ENCODE assay signal across 9 mouse cellular contexts in the genomic region with DNA sequence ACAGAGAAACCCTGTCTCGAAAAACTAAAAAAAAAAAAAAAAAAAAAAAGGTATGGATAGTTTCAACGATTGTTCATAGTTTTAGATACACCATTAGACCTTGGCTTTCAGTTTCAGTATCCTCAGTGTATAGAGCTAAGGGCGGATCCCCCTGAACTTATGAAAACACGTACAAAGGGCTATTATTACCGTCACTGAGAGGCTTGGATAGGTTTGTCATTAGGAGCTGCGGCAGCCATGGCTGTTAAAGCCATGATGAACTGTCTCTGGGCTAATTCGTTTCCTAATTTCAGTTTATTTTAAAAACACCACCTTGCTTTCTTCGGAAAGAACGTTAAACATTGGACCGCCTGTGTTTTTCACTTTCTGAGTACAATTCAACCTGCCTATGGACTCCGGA. TPM values are rescaled to one million over a fixed set of nuclear protein-coding genes. Genes with fewer than 3 reads are reported as not detected.
DNase-seq lines count a peak whose midpoint lies in the region; ATAC-seq and TF ChIP-seq lines count a peak whose summit lies in the region.
"Had no signal": no experiment of that assay in that cellular context is flagged by ENCODE, and none has a peak within 500 bp of the region (broad histone marks: within the 10 kb centered on the region; RNA-seq: fewer than 3 reads in every experiment).

No protein-coding gene starts in this region.

- peaks cover 9% of the 10 kb centered on the region; the same call in 1 of the 2 replicates for H3K36me3 ChIP-seq in forebrain, postnatal 0 days (ENCODE audit: insufficient read depth)
- no peaks in the 10 kb centered on the region; the same call in 1 of the 2 replicates for H3K36me3 ChIP-seq in liver, embryonic 14.5 days (replicated peaks; ENCODE audit: control insufficient read depth, insufficient read depth, low read depth)

- no peak for TF ChIP-seq EP300 in liver, embryonic 14.5 days (IDR thresholded peaks at IDR 0.05; ENCODE audit: low read depth)

- peak overlapping the region; percentile 56 for H3K4me3 ChIP-seq in forebrain, postnatal 0 days (ENCODE audit: low read depth, low read length)
- peak overlapping the region; percentile 67 to 73 for H3K4me3 ChIP-seq in liver, embryonic 14.5 days (ENCODE audit: insufficient read depth in 1 of 2, low read depth in 2 of 2, low read length in 2 of 2)
- peak overlapping the region; percentile 86 for H3K4me3 ChIP-seq in olfactory bulb, adult 2 months (ENCODE audit: insufficient read depth, low read depth, low read length)

- H3K27ac ChIP-seq in forebrain, postnatal 0 days (ENCODE audit: low read depth, low read length) = peak overlapping the region; percentile 86
- peak overlapping the region; percentile 54 for H3K27ac ChIP-seq in liver, embryonic 14.5 days
- H3K27ac ChIP-seq in olfactory bulb, adult 2 months (ENCODE audit: insufficient read depth, low read depth, low read length) = peak overlapping the region; percentile 14

- WGBS in forebrain, postnatal 0 days = 20% methylated on average over 11 of the region's 11 CpGs
- 12% methylated on average over 11 of the region's 11 CpGs for WGBS in liver, embryonic 14.5 days (ENCODE audit: insufficient replicate concordance)
- 11% methylated on average over 11 of the region's 11 CpGs for WGBS in olfactory bulb, adult 2 months

- no peaks in the 10 kb centered on the region for H3K27me3 ChIP-seq in forebrain, postnatal 0 days (ENCODE audit: insufficient read depth, low read length)
- no peaks in the 10 kb centered on the region for H3K27me3 ChIP-seq in liver, embryonic 14.5 days (ENCODE audit: control insufficient read depth, insufficient read depth, low read length)
- H3K27me3 ChIP-seq: Patski had no signal

- peak overlapping the region; percentile 77 for H3K9ac ChIP-seq in forebrain, postnatal 0 days
- H3K9ac ChIP-seq in liver, embryonic 14.5 days (replicated peaks) = peak overlapping the region; percentile 64

- intact Hi-C loops in heart, postnatal 36 days (cut with DNase I) = loop anchor here (1.0 to 2.0 kb wide), 2 partner anchors 36 to 38 kb away; partner anchors contain the start of genes Trove2 and Uchl5

- no peak for TF ChIP-seq POLR2A in olfactory bulb, adult 2 months (IDR thresholded peaks at IDR 0.05; ENCODE audit: insufficient read depth, low read depth, low read length)

- no peaks in the 10 kb centered on the region for H3K9me3 ChIP-seq in forebrain, postnatal 0 days (ENCODE audit: low read length)
- no peaks in the 10 kb centered on the region for H3K9me3 ChIP-seq in liver, embryonic 14.5 days (ENCODE audit: control insufficient read depth, low read length)

- TF ChIP-seq CTCF in forebrain, postnatal 0 days (IDR thresholded peaks at IDR 0.05; ENCODE audit: low read depth) = no peak
- no peak for TF ChIP-seq CTCF in liver, embryonic 14.5 days (IDR thresholded peaks at IDR 0.05; ENCODE audit: low read depth)
- no peak for TF ChIP-seq CTCF in olfactory bulb, adult 2 months (IDR thresholded peaks at IDR 0.05; ENCODE audit: insufficient read depth, low read depth, low read length)

- ATAC-seq in forebrain, postnatal 0 days = no peak; the same call in 1 of the 2 replicates
- no peak for ATAC-seq in liver, embryonic 14.5 days (ENCODE audit: insufficient read depth)

- DNase-seq in heart, adult 11 months = peak; percentile 67
- no peak for DNase-seq in heart, postnatal 36 days
- peak; percentile 31 for DNase-seq in MEL-GATA-1-ER (ENCODE audit: extremely low read depth, low read depth)
- DNase-seq in forebrain, postnatal 0 days = no peak
- no peak for DNase-seq in liver, embryonic 14.5 days (ENCODE audit: low read depth in 3 of 3, low spot score in 3 of 3)
- no peak for DNase-seq in urinary bladder, postnatal 10 days (ENCODE audit: low spot score)
- no peak for DNase-seq in thymus, adult 18-20 months

- H3K4me1 ChIP-seq in forebrain, postnatal 0 days (ENCODE audit: insufficient read depth) = 0 out of 2 replicates have a peak, but pooled peaks cover 5% of the 10 kb centered on the region
- H3K4me1 ChIP-seq in liver, embryonic 14.5 days (replicated peaks; ENCODE audit: control insufficient read depth in 2 of 2, insufficient read depth in 2 of 2, low read length in 1 of 2) = peaks cover 3 to 10% of the 10 kb centered on the region in 2 experiments; a peak in 3 of 4 replicates
- H3K4me1 ChIP-seq in olfactory bulb, adult 2 months (ENCODE audit: control insufficient read depth, insufficient read depth, low read length) = no peaks in the 10 kb centered on the region

- peak overlapping the region; percentile 67 for H3K4me2 ChIP-seq in forebrain, postnatal 0 days (ENCODE audit: low read depth)
- H3K4me2 ChIP-seq in liver, embryonic 14.5 days (ENCODE audit: low read depth) = peak overlapping the region; percentile 77

RNA-seq across cellular contexts. Expression of gene Glrx2, which starts 22.7 kb away (rescaled TPM):
- total RNA-seq in heart, postnatal 36 days (2021) = 10 to 100 TPM; 81.7 to 87.3 TPM
- 33.0 and 42.8 TPM in 2 replicates for total RNA-seq in forebrain, postnatal 0 days (2014; rRNA removed)
- 135 and 140 TPM in 2 replicates for polyA plus RNA-seq in forebrain, postnatal 0 days (2015; fragmentation: Nextera tagmentation; extraction: Ambion mirVana)
- polyA plus RNA-seq in liver, embryonic 14.5 days (2012; rRNA removed) = 7.6 and 19.9 TPM in 2 replicates
- polyA plus RNA-seq in liver, embryonic 14.5 days (2014; fragmentation: Nextera tagmentation; extraction: Ambion mirVana) = 38.0 and 44.6 TPM in 2 replicates
- not detected in 2 replicates for polyA plus RNA-seq in olfactory bulb, adult 2 months (2012; ENCODE audit: insufficient read depth, insufficient read length, low replicate concordance, missing spikeins)

RNA-seq across cellular contexts. Expression of gene Cdc73, which starts 36.1 kb away (rescaled TPM):
- 10 to 100 TPM; 52.5 to 56.5 TPM for total RNA-seq in heart, postnatal 36 days (2021)
- 8.3 and 10.9 TPM in 2 replicates for total RNA-seq in forebrain, postnatal 0 days (2014; rRNA removed)
- 8.9 and 11.2 TPM in 2 replicates for polyA plus RNA-seq in forebrain, postnatal 0 days (2015; fragmentation: Nextera tagmentation; extraction: Ambion mirVana)
- 4.2 and 10.7 TPM in 2 replicates for polyA plus RNA-seq in liver, embryonic 14.5 days (2012; rRNA removed)
- polyA plus RNA-seq in liver, embryonic 14.5 days (2014; fragmentation: Nextera tagmentation; extraction: Ambion mirVana) = 9.4 and 9.6 TPM in 2 replicates
- polyA plus RNA-seq in olfactory bulb, adult 2 months (2012; ENCODE audit: insufficient read depth, insufficient read length, low replicate concordance, missing spikeins) = not detected in 2 replicates

RNA-seq across cellular contexts. Expression of gene Trove2, which starts 38.1 kb away (rescaled TPM):
- total RNA-seq in heart, postnatal 36 days (2021) = 1 to 10 TPM; 7.9 to 9.6 TPM
- total RNA-seq in forebrain, postnatal 0 days (2014; rRNA removed) = 58.9 and 59.6 TPM in 2 replicates
- 22.3 and 31.4 TPM in 2 replicates for polyA plus RNA-seq in forebrain, postnatal 0 days (2015; fragmentation: Nextera tagmentation; extraction: Ambion mirVana)
- polyA plus RNA-seq in liver, embryonic 14.5 days (2012; rRNA removed) = 0.45 and 0.71 TPM in 2 replicates
- 1.3 and 1.6 TPM in 2 replicates for polyA plus RNA-seq in liver, embryonic 14.5 days (2014; fragmentation: Nextera tagmentation; extraction: Ambion mirVana)
- polyA plus RNA-seq in olfactory bulb, adult 2 months (2012; ENCODE audit: insufficient read depth, insufficient read length, low replicate concordance, missing spikeins) = not detected in 2 replicates

RNA-seq across cellular contexts. Expression of gene Uchl5, which starts 38.3 kb away (rescaled TPM):
- total RNA-seq in heart, postnatal 36 days (2021) = 10 to 100 TPM; 17.0 to 18.4 TPM
- 17.2 and 18.0 TPM in 2 replicates for total RNA-seq in forebrain, postnatal 0 days (2014; rRNA removed)
- 61.7 and 66.8 TPM in 2 replicates for polyA plus RNA-seq in forebrain, postnatal 0 days (2015; fragmentation: Nextera tagmentation; extraction: Ambion mirVana)
- polyA plus RNA-seq in liver, embryonic 14.5 days (2012; rRNA removed) = 9.5 and 21.4 TPM in 2 replicates
- 67.9 and 70.4 TPM in 2 replicates for polyA plus RNA-seq in liver, embryonic 14.5 days (2014; fragmentation: Nextera tagmentation; extraction: Ambion mirVana)
- not detected in 2 replicates for polyA plus RNA-seq in olfactory bulb, adult 2 months (2012; ENCODE audit: insufficient read depth, insufficient read length, low replicate concordance, missing spikeins)

Comparison
In these comparisons a context has a peak if more than half of its experiments do, and no peak if none do; other contexts are left out.
1. DNase-seq: peak in heart, adult 11 months (single experiment) and MEL-GATA-1-ER (single experiment); none in heart, postnatal 36 days (0 of 2), forebrain, postnatal 0 days (single experiment), liver, embryonic 14.5 days (0 of 3), urinary bladder, postnatal 10 days (single experiment) and thymus, adult 18-20 months (0 of 2).
2. H3K27ac ChIP-seq: peak in every context shown above with its lines; median percentile 86 in forebrain, postnatal 0 days; 54 in liver, embryonic 14.5 days; 14 in olfactory bulb, adult 2 months.
3. Peak in every context shown above with its lines, with median percentiles within 50 percentile points of each other: H3K4me3 ChIP-seq.